Mouse (Mus musculus) limb, embryonic 13.5 days (tissue): ENCODE measurements around the gene Ost4. TPM values are rescaled to one million over a fixed set of nuclear protein-coding genes. Genes with fewer than 3 reads are reported as not detected.

ENCODE experiments used
- ATAC-seq: fragments of 200-750 bp; cut with Nextera tagmentation; 2 replicates; pipeline ENCODE4 v1.8.0; 2017; ENCODE audit warnings: low read depth, moderate number of reproducible peaks, moderate TSS enrichment; ENCODE audit not compliant: low FRiP score
- H3K27ac ChIP-seq: fragments of 300-500 bp; sonication (generic); 2 replicates; pipeline ENCODE4 v1.5.1; 2015; ENCODE audit warnings: inconsistent platforms, mild to moderate bottlenecking, moderate library complexity
- H3K27me3 ChIP-seq: fragments of 300-500 bp; sonication (generic); 2 replicates; pipeline ENCODE4 v1.6.1; 2015; ENCODE audit warnings: mild to moderate bottlenecking, inconsistent platforms
- H3K36me3 ChIP-seq: fragments of 300-500 bp; sonication (generic); 2 replicates; pipeline ENCODE4 v1.6.1; 2015; ENCODE audit warnings: inconsistent platforms, mild to moderate bottlenecking, moderate library complexity
- H3K4me1 ChIP-seq: fragments of 300-500 bp; sonication (generic); 2 replicates; pipeline ENCODE4 v1.6.1; 2015; ENCODE audit warnings: inconsistent platforms
- H3K4me2 ChIP-seq: fragments of 300-500 bp; sonication (generic); replicated peaks from 2 replicates; pipeline ENCODE4 v1.6.1; 2015; ENCODE audit warnings: inconsistent platforms, mild to moderate bottlenecking, moderate library complexity
- H3K4me3 ChIP-seq: fragments of 300-500 bp; sonication (generic); 2 replicates; pipeline ENCODE4 v1.5.1; 2015; ENCODE audit warnings: moderate library complexity, mild to moderate bottlenecking, inconsistent platforms
- H3K9ac ChIP-seq: fragments of 300-500 bp; sonication (generic); 2 replicates; pipeline ENCODE4 v1.6.1; 2015; ENCODE audit warnings: mild to moderate bottlenecking, inconsistent platforms
- H3K9me3 ChIP-seq: fragments of 300-500 bp; sonication (generic); 2 replicates; pipeline ENCODE4 v1.6.1; 2016; ENCODE audit warnings: inconsistent platforms
- WGBS: fragments of 180-500 bp; shearing (Covaris S2); methylation state at CpG from one replicate; pipeline ENCODE4 v1.1.7; 2015; 5-methylcytosine and 5-hydroxymethylcytosine counted together
- polyA plus RNA-seq: library from polyadenylated mRNA; unstranded; fragments of >200 nt; fragmentation: Nextera tagmentation; extraction: Ambion mirVana; gene quantifications from 2 replicates; pipeline ENCODE4 v1.2.1, GENCODE M21; 2015

Ost4 gene
- polyA plus RNA-seq, 1 experiment from 2014 or later, result 424 TPM

DNA sequence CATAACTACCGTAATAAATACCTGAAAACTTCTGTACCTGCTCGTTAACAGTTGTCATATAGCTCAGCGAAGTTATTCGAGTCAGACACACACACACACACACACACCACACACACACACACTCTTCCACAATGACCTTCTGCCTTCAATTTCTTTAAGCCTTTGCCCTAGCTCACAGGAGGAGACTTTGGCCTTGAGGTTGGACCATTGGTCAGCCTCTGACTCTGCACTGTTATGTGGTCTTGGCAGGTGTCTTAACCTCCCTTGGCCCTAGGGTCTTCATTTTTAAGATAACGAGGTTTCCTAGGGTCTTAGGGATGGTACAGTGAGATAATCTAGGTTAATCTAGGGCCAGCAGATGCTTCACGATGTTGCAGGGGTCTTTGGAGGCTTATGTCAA lies 36.8 kb upstream of the Ost4 start:
- H3K4me1 ChIP-seq, result peaks cover 13% of the 10 kb centered on the region
- ATAC-seq, result no peak
- H3K27ac ChIP-seq, result no peak overlapping the region
- no peaks in the 10 kb centered on the region for H3K9me3 ChIP-seq
- H3K9ac ChIP-seq, result no peak overlapping the region
- H3K4me3 ChIP-seq, result no peak overlapping the region
- 81% methylated on average over 6 of the region's 6 CpGs for WGBS
- peak overlapping the region; percentile 92; the same call in 1 of the 2 replicates for H3K4me2 ChIP-seq
- no peaks in the 10 kb centered on the region for H3K36me3 ChIP-seq
- peaks cover 18% of the 10 kb centered on the region for H3K27me3 ChIP-seq

- no peak for ATAC-seq
- no peak overlapping the region for H3K4me2 ChIP-seq
- no peak overlapping the region for H3K27ac ChIP-seq
- H3K27me3 ChIP-seq, result peaks cover 18% of the 10 kb centered on the region
- H3K9me3 ChIP-seq, result no peaks in the 10 kb centered on the region
- H3K9ac ChIP-seq, result no peak overlapping the region
- 96% methylated on average over 2 of the region's 2 CpGs for WGBS
- H3K36me3 ChIP-seq, result no peaks in the 10 kb centered on the region
- 0 out of 2 replicates have a peak, but pooled peaks cover 4% of the 10 kb centered on the region for H3K4me1 ChIP-seq
- H3K4me3 ChIP-seq, result no peak overlapping the region
Measured at GRCm38 (mm10) chr5:30943004-30943403, 35.4 kb upstream of the Ost4 start.

DNA sequence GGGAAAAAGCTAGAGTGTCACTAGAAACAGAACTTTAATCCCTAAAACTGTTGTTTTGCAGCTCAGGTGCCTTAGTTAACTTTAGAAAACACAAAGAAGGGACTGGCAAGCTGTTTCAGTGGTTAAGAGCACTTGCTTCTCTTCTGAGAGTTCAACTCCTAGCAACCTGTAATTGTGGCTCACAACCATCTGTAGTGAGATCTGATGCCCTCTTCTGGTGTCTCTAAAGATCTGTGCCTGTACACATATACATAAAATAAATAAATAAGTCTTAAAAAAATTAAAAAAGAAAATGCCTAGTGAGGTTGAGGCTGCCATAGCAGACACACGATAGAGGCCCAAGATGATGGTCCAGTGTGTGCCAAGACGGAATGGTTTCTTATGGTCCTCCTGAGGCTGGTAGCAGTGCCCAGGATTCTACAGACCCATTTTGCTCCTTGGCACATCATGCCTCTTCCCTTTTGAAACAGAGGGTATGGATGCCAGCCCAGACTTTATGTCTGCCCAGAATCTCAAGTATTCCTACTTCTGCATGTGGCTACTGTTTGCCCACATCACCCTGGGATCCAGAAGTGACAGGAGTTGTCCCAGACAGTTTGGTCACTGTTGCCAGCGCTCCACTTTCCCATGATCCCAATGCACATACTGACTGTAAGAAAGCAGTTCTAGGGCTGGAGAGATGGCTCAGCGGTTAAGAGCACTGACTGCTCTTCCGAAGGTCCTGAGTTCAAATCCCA lies 27.3 kb upstream of the Ost4 start:
- H3K4me1 ChIP-seq, result peaks cover 5% of the 10 kb centered on the region; the same call in 1 of the 2 replicates
- no peak overlapping the region for H3K9ac ChIP-seq
- ATAC-seq, result no peak
- no peak overlapping the region for H3K4me3 ChIP-seq
- no peaks in the 10 kb centered on the region for H3K36me3 ChIP-seq
- H3K9me3 ChIP-seq, result no peaks in the 10 kb centered on the region
- no peak overlapping the region for H3K4me2 ChIP-seq
- no peak overlapping the region for H3K27ac ChIP-seq
- no peaks in the 10 kb centered on the region for H3K27me3 ChIP-seq
- WGBS, result 90% methylated on average over 5 of the region's 5 CpGs

DNA sequence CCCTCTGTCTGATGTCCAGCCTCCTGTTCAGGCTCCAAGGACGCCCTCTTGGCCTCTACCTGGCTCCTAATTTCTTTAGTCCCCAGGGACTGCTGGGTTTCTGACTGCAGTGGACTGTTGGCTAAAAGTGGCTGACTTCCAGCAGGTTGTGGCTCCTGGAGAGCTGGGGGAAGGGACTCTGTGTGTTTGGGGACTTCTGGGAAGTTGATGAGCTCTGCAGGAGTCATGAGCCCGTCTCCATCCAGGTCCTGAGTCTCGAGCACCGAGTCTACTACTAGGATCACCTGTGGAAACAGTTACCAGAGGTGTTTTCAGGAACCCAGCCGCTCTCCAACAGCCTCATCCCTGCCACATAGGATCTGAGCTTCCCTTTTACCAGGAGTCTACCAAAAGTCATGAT lies 26.1 kb upstream of the Ost4 start:
- H3K9me3 ChIP-seq, result no peaks in the 10 kb centered on the region
- WGBS, result 62% methylated on average over 5 of the region's 5 CpGs
- H3K36me3 ChIP-seq, result no peaks in the 10 kb centered on the region
- H3K9ac ChIP-seq, result no peak overlapping the region
- H3K4me3 ChIP-seq, result no peak overlapping the region
- H3K4me2 ChIP-seq, result no peak overlapping the region
- H3K27ac ChIP-seq, result no peak overlapping the region
- no peak for ATAC-seq
- peaks cover 5% of the 10 kb centered on the region; the same call in 1 of the 2 replicates for H3K4me1 ChIP-seq
- H3K27me3 ChIP-seq, result no peaks in the 10 kb centered on the region

GRCm38 (mm10) chr5:30931378-30931777 lies 23.8 kb upstream of the Ost4 start:
- Histone ChIP-seq H3K4me3 (no peak overlapping the region), H3K4me1 (peaks cover 9% of the 10 kb centered on the region; the same call in 1 of the 2 replicates), H3K4me2 (no peak overlapping the region), H3K27me3 (no peaks in the 10 kb centered on the region), H3K9ac (no peak overlapping the region), H3K9me3 (no peaks in the 10 kb centered on the region), H3K27ac (no peak overlapping the region), H3K36me3 (no peaks in the 10 kb centered on the region)
- no peak for ATAC-seq
- 70% methylated on average over 4 of the region's 4 CpGs for WGBS

- H3K4me1 ChIP-seq, result peaks cover 9% of the 10 kb centered on the region; the same call in 1 of the 2 replicates
- WGBS, result 78% methylated on average over 6 of the region's 6 CpGs
- H3K9me3 ChIP-seq, result no peaks in the 10 kb centered on the region
- H3K27ac ChIP-seq, result no peak overlapping the region
- no peaks in the 10 kb centered on the region for H3K27me3 ChIP-seq
- no peak for ATAC-seq
- no peak overlapping the region for H3K4me3 ChIP-seq
- no peaks in the 10 kb centered on the region for H3K36me3 ChIP-seq
- no peak overlapping the region for H3K4me2 ChIP-seq
- 0 out of 2 replicates have a peak overlapping the region, but pooled peaks have one; percentile 13 for H3K9ac ChIP-seq
Measured at GRCm38 (mm10) chr5:30930846-30931245, 23.3 kb upstream of the Ost4 start.

- H3K9me3 ChIP-seq, result no peaks in the 10 kb centered on the region
- peaks cover 9% of the 10 kb centered on the region; the same call in 1 of the 2 replicates for H3K4me1 ChIP-seq
- 41% methylated on average over 4 of the region's 4 CpGs for WGBS
- no peak overlapping the region for H3K27ac ChIP-seq
- no peak overlapping the region for H3K4me3 ChIP-seq
- ATAC-seq, result peak; percentile 34; the same call in 1 of the 2 replicates
- peaks cover 3% of the 10 kb centered on the region; the same call in 1 of the 2 replicates for H3K36me3 ChIP-seq
- no peak overlapping the region for H3K9ac ChIP-seq
- H3K4me2 ChIP-seq, result no peak overlapping the region
- no peaks in the 10 kb centered on the region for H3K27me3 ChIP-seq
Measured at GRCm38 (mm10) chr5:30930121-30930520, 22.5 kb upstream of the Ost4 start.

DNA sequence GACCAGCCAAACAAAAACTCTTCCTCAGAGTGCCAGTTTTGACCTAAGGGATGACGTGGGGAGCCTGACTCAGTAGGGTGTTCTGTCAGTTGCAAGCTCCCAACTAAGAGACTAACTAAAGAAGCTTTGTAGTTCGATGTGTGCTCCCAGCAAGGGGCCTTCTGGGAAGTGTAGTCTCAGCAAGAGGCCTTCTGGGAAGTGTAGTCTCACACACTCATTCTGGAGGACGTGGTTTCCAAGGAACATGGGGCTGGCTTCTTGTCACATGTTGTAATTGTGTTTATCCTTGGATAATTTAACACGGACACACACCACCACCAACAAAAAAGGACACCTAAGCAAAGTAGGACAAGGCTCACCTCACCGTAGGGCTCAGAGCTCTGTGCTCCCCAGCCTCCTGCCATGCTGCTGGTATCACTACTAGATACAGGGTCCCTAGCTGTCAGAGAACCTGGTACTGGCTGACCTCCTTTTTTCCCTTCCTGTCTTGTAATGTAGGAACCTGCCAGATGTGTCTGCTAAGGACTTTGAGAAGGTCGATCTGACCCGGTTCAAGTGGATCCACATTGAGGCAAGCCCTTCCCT lies 20.4 kb upstream of the Ost4 start:
- 43% methylated on average over 7 of the region's 7 CpGs for WGBS
- no peak overlapping the region for H3K9ac ChIP-seq
- peaks cover 6% of the 10 kb centered on the region; the same call in 1 of the 2 replicates for H3K36me3 ChIP-seq
- no peaks in the 10 kb centered on the region for H3K9me3 ChIP-seq
- H3K27ac ChIP-seq, result no peak overlapping the region
- H3K27me3 ChIP-seq, result no peaks in the 10 kb centered on the region
- no peak for ATAC-seq
- peaks cover 10% of the 10 kb centered on the region for H3K4me1 ChIP-seq
- 0 out of 2 replicates have a peak overlapping the region, but pooled peaks have one; percentile 5 for H3K4me3 ChIP-seq
- peak overlapping the region; percentile 48 for H3K4me2 ChIP-seq

GRCm38 (mm10) chr5:30926073-30926472 lies 18.5 kb upstream of the Ost4 start:
- no peak overlapping the region for H3K27ac ChIP-seq
- ATAC-seq, result no peak
- H3K9ac ChIP-seq, result no peak overlapping the region
- H3K4me2 ChIP-seq, result no peak overlapping the region
- 90% methylated on average over 2 of the region's 2 CpGs for WGBS
- no peak overlapping the region for H3K4me3 ChIP-seq
- no peaks in the 10 kb centered on the region for H3K27me3 ChIP-seq
- peaks cover 25% of the 10 kb centered on the region for H3K4me1 ChIP-seq
- peaks cover 7% of the 10 kb centered on the region; the same call in 1 of the 2 replicates for H3K36me3 ChIP-seq
- H3K9me3 ChIP-seq, result no peaks in the 10 kb centered on the region

DNA sequence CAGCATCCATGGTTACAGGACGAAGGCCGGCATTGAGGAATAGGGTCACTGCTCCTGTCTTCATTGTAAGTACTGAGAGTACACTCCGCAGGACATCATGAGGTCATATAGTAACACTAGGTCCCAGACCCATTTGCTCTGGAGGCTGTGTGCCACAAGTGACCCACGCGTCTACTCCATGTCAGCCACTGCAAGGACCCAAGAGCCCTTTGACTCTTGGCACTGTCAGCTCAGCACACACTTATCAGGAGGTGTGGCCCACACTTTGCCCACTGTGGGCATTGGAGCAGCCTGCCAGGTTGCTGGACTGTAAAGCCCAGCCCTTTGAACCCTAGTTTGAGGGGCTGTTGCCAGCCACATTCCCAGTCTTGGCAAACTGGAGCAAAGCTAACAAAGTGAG lies 17.6 kb upstream of the Ost4 start:
- Histone ChIP-seq H3K4me2 (no peak overlapping the region), H3K4me3 (no peak overlapping the region), H3K27ac (no peak overlapping the region)

GRCm38 (mm10) chr5:30924614-30925013 lies 17.0 kb upstream of the Ost4 start:
- no peak for ATAC-seq
- no peaks in the 10 kb centered on the region for H3K9me3 ChIP-seq
- H3K4me2 ChIP-seq, result no peak overlapping the region
- no peaks in the 10 kb centered on the region for H3K27me3 ChIP-seq
- 78% methylated on average over 8 of the region's 8 CpGs for WGBS
- no peak overlapping the region for H3K27ac ChIP-seq
- no peak overlapping the region for H3K9ac ChIP-seq
- H3K4me1 ChIP-seq, result peaks cover 35% of the 10 kb centered on the region
- H3K4me3 ChIP-seq, result no peak overlapping the region
- peaks cover 22% of the 10 kb centered on the region for H3K36me3 ChIP-seq

More for the DNA sequence above, 17.6 kb upstream of the Ost4 start:
- ATAC-seq, result no peak
- Histone ChIP-seq H3K9me3 (no peaks in the 10 kb centered on the region), H3K36me3 (peaks cover 16% of the 10 kb centered on the region), H3K4me1 (peaks cover 30% of the 10 kb centered on the region), H3K9ac (no peak overlapping the region), H3K27me3 (no peaks in the 10 kb centered on the region)
- 92% methylated on average over 5 of the region's 5 CpGs for WGBS

DNA sequence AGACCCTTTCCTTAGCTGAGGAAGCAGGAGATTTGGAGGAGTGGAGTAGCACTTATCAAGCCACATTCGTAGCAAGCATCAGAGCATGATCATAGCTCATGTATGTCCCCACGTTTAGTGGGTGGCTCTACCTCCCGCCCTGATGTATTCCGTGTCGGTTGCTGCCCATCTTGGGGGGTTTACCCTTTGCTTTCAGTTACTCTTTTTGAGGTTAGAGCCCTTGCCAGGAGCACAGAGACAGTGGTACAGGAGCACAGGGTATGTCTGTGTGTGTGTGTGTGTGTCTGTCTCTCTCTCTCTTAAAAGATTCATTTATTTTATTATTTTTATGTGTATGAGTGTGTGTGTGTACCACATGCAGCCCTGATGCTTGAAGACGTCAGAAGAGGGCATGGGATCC lies 15.5 kb upstream of the Ost4 start:
- 81% methylated on average over 6 of the region's 6 CpGs for WGBS

More for the DNA sequence above, 15.5 kb upstream of the Ost4 start:
- ATAC-seq, result no peak
- Histone ChIP-seq H3K4me1 (peaks cover 49% of the 10 kb centered on the region), H3K4me2 (peak overlapping the region; percentile 72), H3K27ac (0 out of 2 replicates have a peak overlapping the region, but pooled peaks have one; percentile 15), H3K27me3 (no peaks in the 10 kb centered on the region), H3K9ac (no peak overlapping the region), H3K4me3 (no peak overlapping the region), H3K36me3 (peaks cover 36% of the 10 kb centered on the region), H3K9me3 (no peaks in the 10 kb centered on the region)
